Mouse (Mus musculus): Measurements from ENCODE around the gene Capn15. TPM values are rescaled to one million over a fixed set of nuclear protein-coding genes. Genes with fewer than 3 reads are reported as not detected.

Gene Capn15
- 32.8 and 33.9 TPM in 2 replicates for polyA plus RNA-seq (2016; fragmentation: Nextera tagmentation; extraction: Ambion mirVana)

GRCm38 (mm10) chr17:25985306-25986294 is at the start of gene Capn15:
TSS of gene Capn15 (minus strand) at chr17:25985796.
- Histone ChIP-seq H3K9me3 (no peaks in the 10 kb centered on the region), H3K27me3 (no peaks in the 10 kb centered on the region), H3K4me2 (peak within 1 kb of the TSS; percentile 81), H3K4me1 (replicated peaks) (peaks cover 25% of the 10 kb centered on the region), H3K9ac (replicated peaks) (peak within 1 kb of the TSS; percentile 91), H3K36me3 (peaks cover 19% of the 10 kb centered on the region), H3K4me3 (replicated peaks) (peak within 1 kb of the TSS; percentile 82), H3K27ac (peak within 1 kb of the TSS; percentile 87)
- ATAC-seq (ENCODE audit: insufficient number of reproducible peaks, insufficient read depth, low FRiP score, low TSS enrichment, low read depth), result peak; percentile 99
- under 1% methylated on average over 91 of the region's 91 CpGs for WGBS

- WGBS, result 83% methylated on average over 6 of the region's 6 CpGs
- H3K9me3 ChIP-seq, result no peaks in the 10 kb centered on the region
- H3K4me1 ChIP-seq (replicated peaks), result no peaks in the 10 kb centered on the region
- no peak overlapping the region for H3K9ac ChIP-seq (replicated peaks)
- no peak overlapping the region for H3K27ac ChIP-seq
- H3K4me3 ChIP-seq (replicated peaks), result no peak overlapping the region
- no peak for ATAC-seq (ENCODE audit: insufficient number of reproducible peaks, insufficient read depth, low FRiP score, low TSS enrichment, low read depth)
- H3K4me2 ChIP-seq, result no peak overlapping the region
- H3K27me3 ChIP-seq, result no peaks in the 10 kb centered on the region
- peaks cover 60% of the 10 kb centered on the region for H3K36me3 ChIP-seq
Measured at GRCm38 (mm10) chr17:26032037-26032436, 46.4 kb upstream of the Capn15 start.

- no peak overlapping the region for H3K4me3 ChIP-seq (replicated peaks)
- no peak overlapping the region for H3K27ac ChIP-seq
- H3K27me3 ChIP-seq, result no peaks in the 10 kb centered on the region
- H3K36me3 ChIP-seq, result peaks cover 59% of the 10 kb centered on the region
- H3K9ac ChIP-seq (replicated peaks), result no peak overlapping the region
- H3K4me1 ChIP-seq (replicated peaks), result no peaks in the 10 kb centered on the region
- no peak for ATAC-seq (ENCODE audit: insufficient number of reproducible peaks, insufficient read depth, low FRiP score, low TSS enrichment, low read depth)
- 91% methylated on average over 5 of the region's 5 CpGs for WGBS
- H3K4me2 ChIP-seq, result no peak overlapping the region
- H3K9me3 ChIP-seq, result no peaks in the 10 kb centered on the region
Measured at GRCm38 (mm10) chr17:26031583-26031982, 46.0 kb upstream of the Capn15 start.

- H3K27me3 ChIP-seq, result no peaks in the 10 kb centered on the region
- no peak overlapping the region for H3K9ac ChIP-seq (replicated peaks)
- ATAC-seq (ENCODE audit: insufficient number of reproducible peaks, insufficient read depth, low FRiP score, low TSS enrichment, low read depth), result no peak
- no peaks in the 10 kb centered on the region for H3K9me3 ChIP-seq
- peaks cover 54% of the 10 kb centered on the region for H3K36me3 ChIP-seq
- H3K4me1 ChIP-seq (replicated peaks), result no peaks in the 10 kb centered on the region
- no peak overlapping the region for H3K27ac ChIP-seq
- no peak overlapping the region for H3K4me2 ChIP-seq
- WGBS, result 74% methylated on average over 4 of the region's 4 CpGs
- H3K4me3 ChIP-seq (replicated peaks), result no peak overlapping the region
Measured at GRCm38 (mm10) chr17:26028261-26028660, 42.7 kb upstream of the Capn15 start.

- WGBS, result 93% methylated on average over 9 of the region's 9 CpGs
- Histone ChIP-seq H3K4me2 (no peak overlapping the region), H3K4me1 (replicated peaks) (no peaks in the 10 kb centered on the region), H3K9ac (replicated peaks) (no peak overlapping the region), H3K36me3 (peaks cover 47% of the 10 kb centered on the region), H3K27ac (no peak overlapping the region), H3K9me3 (no peaks in the 10 kb centered on the region), H3K4me3 (replicated peaks) (no peak overlapping the region), H3K27me3 (no peaks in the 10 kb centered on the region)
- ATAC-seq (ENCODE audit: insufficient number of reproducible peaks, insufficient read depth, low FRiP score, low TSS enrichment, low read depth), result no peak
Measured at GRCm38 (mm10) chr17:26024674-26025073, 39.1 kb upstream of the Capn15 start.

GRCm38 (mm10) chr17:26023966-26024365 is 38.4 kb upstream of the Capn15 start:
- 89% methylated on average over 8 of the region's 8 CpGs for WGBS
- Histone ChIP-seq H3K36me3 (peaks cover 43% of the 10 kb centered on the region), H3K27ac (no peak overlapping the region), H3K4me3 (replicated peaks) (no peak overlapping the region), H3K4me2 (no peak overlapping the region), H3K9me3 (no peaks in the 10 kb centered on the region), H3K27me3 (no peaks in the 10 kb centered on the region), H3K4me1 (replicated peaks) (no peaks in the 10 kb centered on the region), H3K9ac (replicated peaks) (no peak overlapping the region)
- no peak for ATAC-seq (ENCODE audit: insufficient number of reproducible peaks, insufficient read depth, low FRiP score, low TSS enrichment, low read depth)

- Histone ChIP-seq H3K36me3 (peaks cover 48% of the 10 kb centered on the region), H3K27me3 (no peaks in the 10 kb centered on the region), H3K4me3 (replicated peaks) (no peak overlapping the region), H3K4me2 (no peak overlapping the region), H3K9ac (replicated peaks) (no peak overlapping the region), H3K9me3 (no peaks in the 10 kb centered on the region), H3K27ac (no peak overlapping the region), H3K4me1 (replicated peaks) (no peaks in the 10 kb centered on the region)
- ATAC-seq (ENCODE audit: insufficient number of reproducible peaks, insufficient read depth, low FRiP score, low TSS enrichment, low read depth), result no peak
- WGBS, result 93% methylated on average over 5 of the region's 5 CpGs
Measured at GRCm38 (mm10) chr17:26023181-26023580, 37.6 kb upstream of the Capn15 start.

GRCm38 (mm10) chr17:26021728-26022341 is 36.2 kb upstream of the Capn15 start:
- Histone ChIP-seq H3K4me3 (replicated peaks) (no peak overlapping the region), H3K9me3 (no peaks in the 10 kb centered on the region), H3K27ac (no peak overlapping the region; the same call in 1 of the 2 replicates), H3K9ac (replicated peaks) (no peak overlapping the region), H3K36me3 (peaks cover 45% of the 10 kb centered on the region), H3K27me3 (no peaks in the 10 kb centered on the region), H3K4me2 (no peak overlapping the region), H3K4me1 (replicated peaks) (no peaks in the 10 kb centered on the region)
- WGBS, result 71% methylated on average over 9 of the region's 9 CpGs
- no peak for ATAC-seq (ENCODE audit: insufficient number of reproducible peaks, insufficient read depth, low FRiP score, low TSS enrichment, low read depth)

- Histone ChIP-seq H3K27ac (no peak overlapping the region), H3K4me2 (no peak overlapping the region), H3K4me3 (replicated peaks) (no peak overlapping the region), H3K27me3 (no peaks in the 10 kb centered on the region), H3K36me3 (peaks cover 44% of the 10 kb centered on the region), H3K9ac (replicated peaks) (no peak overlapping the region), H3K4me1 (replicated peaks) (no peaks in the 10 kb centered on the region), H3K9me3 (no peaks in the 10 kb centered on the region)
- 91% methylated on average over 7 of the region's 7 CpGs for WGBS
- no peak for ATAC-seq (ENCODE audit: insufficient number of reproducible peaks, insufficient read depth, low FRiP score, low TSS enrichment, low read depth)
Measured at GRCm38 (mm10) chr17:26020848-26021347, 35.3 kb upstream of the Capn15 start.

- no peak overlapping the region for H3K4me3 ChIP-seq (replicated peaks)
- H3K27me3 ChIP-seq, result no peaks in the 10 kb centered on the region
- WGBS, result 52% methylated on average over 3 of the region's 3 CpGs
- no peak overlapping the region for H3K4me2 ChIP-seq
- H3K9me3 ChIP-seq, result no peaks in the 10 kb centered on the region
- no peak overlapping the region for H3K27ac ChIP-seq
- no peak overlapping the region for H3K9ac ChIP-seq (replicated peaks)
- no peaks in the 10 kb centered on the region for H3K4me1 ChIP-seq (replicated peaks)
- H3K36me3 ChIP-seq, result peaks cover 47% of the 10 kb centered on the region
- ATAC-seq (ENCODE audit: insufficient number of reproducible peaks, insufficient read depth, low FRiP score, low TSS enrichment, low read depth), result no peak
Measured at GRCm38 (mm10) chr17:26018388-26018787, 32.8 kb upstream of the Capn15 start.

- Histone ChIP-seq H3K4me2 (no peak overlapping the region), H3K9me3 (no peaks in the 10 kb centered on the region), H3K36me3 (peaks cover 49% of the 10 kb centered on the region), H3K4me1 (replicated peaks) (no peaks in the 10 kb centered on the region), H3K4me3 (replicated peaks) (no peak overlapping the region), H3K9ac (replicated peaks) (no peak overlapping the region), H3K27me3 (no peaks in the 10 kb centered on the region), H3K27ac (no peak overlapping the region)
- WGBS, result 81% methylated on average over 5 of the region's 5 CpGs
- no peak for ATAC-seq (ENCODE audit: insufficient number of reproducible peaks, insufficient read depth, low FRiP score, low TSS enrichment, low read depth)
Measured at GRCm38 (mm10) chr17:26017949-26018348, 32.4 kb upstream of the Capn15 start.

All from limb, embryonic 12.5 days (tissue).